Mouse (Mus musculus): ENCODE results near the gene Rufy2. TPM values are rescaled to one million over a fixed set of nuclear protein-coding genes. Genes with fewer than 3 reads are reported as not detected.

Gene Rufy2
- polyA plus RNA-seq, 1 experiment from 2014 or later: 38.6 TPM

GRCm38 (mm10) chr10:62971821-62972220 lies 8.2 kb upstream of the Rufy2 start:
- Histone ChIP-seq H3K27ac (ENCODE audit: low read depth, low read length) (no peak overlapping the region), H3K4me3 (ENCODE audit: low read depth, low read length) (no peak overlapping the region), H3K36me3 (ENCODE audit: control insufficient read depth, insufficient read depth, low read length) (peaks cover 50% of the 10 kb centered on the region), H3K4me1 (ENCODE audit: control insufficient read depth, insufficient read depth, low read length) (no peaks in the 10 kb centered on the region), H3K9ac (ENCODE audit: low read length) (no peak overlapping the region), H3K9me3 (replicated peaks; ENCODE audit: control insufficient read depth, low read length) (no peaks in the 10 kb centered on the region), H3K4me2 (ENCODE audit: low read length) (no peak overlapping the region), H3K27me3 (replicated peaks; ENCODE audit: control insufficient read depth, insufficient read depth, low read length) (no peaks in the 10 kb centered on the region)
- 65% methylated on average over 16 of the region's 16 CpGs for WGBS
- ATAC-seq (no peak), DNase-seq (ENCODE audit: low spot score) (no peak)

DNA sequence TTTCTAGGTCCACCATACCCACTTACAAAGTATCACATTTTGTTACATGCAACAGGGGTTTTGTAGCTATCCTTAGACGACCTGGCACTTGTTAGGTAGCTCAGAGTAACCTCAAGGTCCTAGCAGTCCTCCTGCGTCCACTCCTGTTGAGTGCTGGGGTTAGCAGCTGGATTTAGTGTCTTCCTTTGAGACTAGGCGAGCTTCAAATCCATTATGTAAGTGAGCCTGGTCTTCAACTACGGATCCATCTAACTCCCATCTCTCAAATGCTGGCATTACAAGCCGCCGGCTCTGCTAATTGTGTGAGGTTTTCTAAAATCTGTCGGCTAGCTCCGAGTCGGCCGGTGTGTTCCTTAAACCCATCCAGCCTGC lies 370 bp upstream of the Rufy2 start:
- DNase-seq (ENCODE audit: low spot score): no peak
- H3K9ac ChIP-seq (ENCODE audit: low read length): peak overlapping the region; percentile 96
- ATAC-seq: no peak
- peaks cover 13% of the 10 kb centered on the region for H3K36me3 ChIP-seq (ENCODE audit: control insufficient read depth, insufficient read depth, low read length)
- H3K4me2 ChIP-seq (ENCODE audit: low read length): peak overlapping the region; percentile 63
- H3K27me3 ChIP-seq (replicated peaks; ENCODE audit: control insufficient read depth, insufficient read depth, low read length): no peaks in the 10 kb centered on the region
- H3K4me3 ChIP-seq (ENCODE audit: low read depth, low read length): peak overlapping the region; percentile 97
- H3K27ac ChIP-seq (ENCODE audit: low read depth, low read length): peak overlapping the region; percentile 82; the same call in 1 of the 2 replicates
- H3K9me3 ChIP-seq (replicated peaks; ENCODE audit: control insufficient read depth, low read length): no peaks in the 10 kb centered on the region
- peaks cover 5% of the 10 kb centered on the region; the same call in 1 of the 2 replicates for H3K4me1 ChIP-seq (ENCODE audit: control insufficient read depth, insufficient read depth, low read length)
- 6% methylated on average over 10 of the region's 10 CpGs for WGBS

DNA sequence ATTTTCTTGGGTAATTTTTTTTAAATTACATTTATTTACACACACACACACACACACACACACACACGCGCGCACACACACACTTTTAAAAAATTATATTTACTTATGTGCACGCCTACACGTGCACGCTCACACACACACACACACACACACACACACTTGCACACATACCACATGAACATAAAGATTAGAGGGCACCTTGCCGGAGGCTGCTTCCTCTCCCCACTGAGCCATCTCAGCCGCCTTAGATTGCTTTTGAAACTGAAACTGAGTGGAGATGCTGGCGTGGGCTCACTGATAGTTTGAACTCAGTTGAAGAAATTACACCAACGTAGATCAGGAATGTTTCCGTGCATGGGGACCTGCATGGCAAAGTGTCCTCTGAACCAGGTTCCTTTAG lies 4.0 kb downstream of the Rufy2 start:
- Histone ChIP-seq H3K4me3 (ENCODE audit: low read depth, low read length) (no peak overlapping the region), H3K4me1 (ENCODE audit: control insufficient read depth, insufficient read depth, low read length) (peaks cover 5% of the 10 kb centered on the region; the same call in 1 of the 2 replicates), H3K4me2 (ENCODE audit: low read length) (no peak overlapping the region), H3K27me3 (replicated peaks; ENCODE audit: control insufficient read depth, insufficient read depth, low read length) (no peaks in the 10 kb centered on the region), H3K36me3 (ENCODE audit: control insufficient read depth, insufficient read depth, low read length) (peaks cover 40% of the 10 kb centered on the region), H3K27ac (ENCODE audit: low read depth, low read length) (no peak overlapping the region), H3K9ac (ENCODE audit: low read length) (no peak overlapping the region), H3K9me3 (replicated peaks; ENCODE audit: control insufficient read depth, low read length) (no peaks in the 10 kb centered on the region)
- ATAC-seq: no peak
- no peak for DNase-seq (ENCODE audit: low spot score)
- 93% methylated on average over 11 of the region's 11 CpGs for WGBS

DNA sequence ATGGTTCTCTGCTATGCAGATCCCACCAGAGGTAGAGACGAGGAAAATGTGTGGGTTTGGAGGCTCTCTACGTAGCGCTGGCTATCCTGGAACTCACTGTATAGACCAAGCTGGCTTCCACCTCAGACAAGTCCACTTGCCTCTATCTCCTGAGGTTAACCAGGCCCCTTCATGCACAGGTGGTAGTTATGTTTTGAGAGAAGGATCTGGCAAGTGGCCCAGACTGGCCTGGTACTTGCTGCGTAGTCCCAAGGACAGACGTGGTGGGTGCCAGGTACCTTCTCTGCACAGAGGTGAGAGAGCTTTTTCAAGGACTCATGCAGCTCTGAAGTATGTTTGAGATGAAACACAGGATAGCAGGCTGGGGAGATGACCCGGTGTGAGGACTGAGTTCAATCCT lies 4.5 kb downstream of the Rufy2 start:
- H3K27ac ChIP-seq (ENCODE audit: low read depth, low read length): no peak overlapping the region
- ATAC-seq (no peak), DNase-seq (ENCODE audit: low spot score) (no peak)
- peaks cover 44% of the 10 kb centered on the region for H3K36me3 ChIP-seq (ENCODE audit: control insufficient read depth, insufficient read depth, low read length)
- H3K4me1 ChIP-seq (ENCODE audit: control insufficient read depth, insufficient read depth, low read length): peaks cover 5% of the 10 kb centered on the region; the same call in 1 of the 2 replicates
- H3K27me3 ChIP-seq (replicated peaks; ENCODE audit: control insufficient read depth, insufficient read depth, low read length): no peaks in the 10 kb centered on the region
- WGBS: 91% methylated on average over 6 of the region's 6 CpGs
- no peaks in the 10 kb centered on the region for H3K9me3 ChIP-seq (replicated peaks; ENCODE audit: control insufficient read depth, low read length)
- H3K4me2 ChIP-seq (ENCODE audit: low read length): no peak overlapping the region
- no peak overlapping the region for H3K4me3 ChIP-seq (ENCODE audit: low read depth, low read length)
- H3K9ac ChIP-seq (ENCODE audit: low read length): no peak overlapping the region

DNA sequence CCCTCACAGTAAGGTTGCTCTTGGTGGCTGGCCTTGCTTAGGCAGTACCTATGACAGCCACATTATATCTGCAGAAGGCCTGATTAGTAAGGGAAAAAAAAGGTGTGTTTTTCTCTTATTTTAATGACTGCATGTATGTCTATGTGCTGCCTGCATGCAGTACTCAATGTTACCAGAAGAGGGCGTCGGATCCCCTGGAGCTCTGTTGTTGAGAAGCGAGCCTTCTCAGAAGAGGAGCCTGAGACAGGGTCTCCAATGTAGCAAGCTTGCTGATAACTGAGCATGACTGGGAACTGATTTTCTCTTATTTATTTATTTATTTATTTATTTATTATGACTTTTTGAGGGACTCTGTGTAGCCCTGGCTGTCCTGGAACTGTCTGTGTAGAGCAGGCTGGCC lies 7.3 kb downstream of the Rufy2 start:
- no peak overlapping the region for H3K27ac ChIP-seq (ENCODE audit: low read depth, low read length)
- no peaks in the 10 kb centered on the region for H3K27me3 ChIP-seq (replicated peaks; ENCODE audit: control insufficient read depth, insufficient read depth, low read length)
- no peaks in the 10 kb centered on the region for H3K4me1 ChIP-seq (ENCODE audit: control insufficient read depth, insufficient read depth, low read length)
- no peaks in the 10 kb centered on the region for H3K9me3 ChIP-seq (replicated peaks; ENCODE audit: control insufficient read depth, low read length)
- H3K4me2 ChIP-seq (ENCODE audit: low read length): no peak overlapping the region
- H3K9ac ChIP-seq (ENCODE audit: low read length): no peak overlapping the region
- WGBS: 24% methylated on average over 3 of the region's 3 CpGs
- no peak overlapping the region for H3K4me3 ChIP-seq (ENCODE audit: low read depth, low read length)
- ATAC-seq (peak; percentile 2; the same call in 1 of the 2 replicates), DNase-seq (ENCODE audit: low spot score) (peak; percentile 40)
- H3K36me3 ChIP-seq (ENCODE audit: control insufficient read depth, insufficient read depth, low read length): peaks cover 72% of the 10 kb centered on the region

- no peak overlapping the region for H3K27ac ChIP-seq (ENCODE audit: low read depth, low read length)
Observed at GRCm38 (mm10) chr10:62990636-62991035, 10.6 kb downstream of the Rufy2 start.

DNA sequence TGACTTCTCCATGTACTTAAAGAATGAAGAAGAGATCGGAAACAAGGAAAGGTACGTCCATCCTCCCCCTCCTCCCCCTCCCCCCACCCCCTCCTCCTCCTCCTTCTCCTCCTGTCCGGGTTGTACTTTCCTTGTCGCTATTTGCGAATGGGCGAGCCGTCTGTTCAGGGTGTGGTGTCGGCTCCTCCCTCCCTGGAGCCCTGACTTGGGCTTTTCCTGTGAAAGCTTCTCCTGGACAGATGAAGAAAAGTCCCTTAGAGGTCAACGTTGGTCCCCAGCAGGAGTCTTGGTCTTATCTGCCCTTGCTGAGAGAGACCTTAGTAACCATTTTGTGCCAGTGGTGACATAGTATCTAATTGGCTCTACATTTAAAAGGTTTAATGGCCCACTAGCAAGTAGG lies 14.0 kb downstream of the Rufy2 start:
- Histone ChIP-seq H3K36me3 (ENCODE audit: control insufficient read depth, insufficient read depth, low read length) (peaks cover 94% of the 10 kb centered on the region), H3K27ac (ENCODE audit: low read depth, low read length) (no peak overlapping the region), H3K4me2 (ENCODE audit: low read length) (no peak overlapping the region), H3K4me1 (ENCODE audit: control insufficient read depth, insufficient read depth, low read length) (no peaks in the 10 kb centered on the region), H3K4me3 (ENCODE audit: low read depth, low read length) (no peak overlapping the region), H3K9me3 (replicated peaks; ENCODE audit: control insufficient read depth, low read length) (no peaks in the 10 kb centered on the region), H3K9ac (ENCODE audit: low read length) (no peak overlapping the region), H3K27me3 (replicated peaks; ENCODE audit: control insufficient read depth, insufficient read depth, low read length) (no peaks in the 10 kb centered on the region)
- DNase-seq (ENCODE audit: low spot score) (no peak), ATAC-seq (no peak)
- WGBS: 88% methylated on average over 6 of the region's 9 CpGs

More at GRCm38 (mm10) chr10:62990636-62991035, 10.6 kb downstream of the Rufy2 start:
- no peak for DNase-seq (ENCODE audit: low spot score)
- Histone ChIP-seq H3K4me2 (ENCODE audit: low read length) (no peak overlapping the region), H3K9ac (ENCODE audit: low read length) (no peak overlapping the region), H3K4me1 (ENCODE audit: control insufficient read depth, insufficient read depth, low read length) (no peaks in the 10 kb centered on the region), H3K27me3 (replicated peaks; ENCODE audit: control insufficient read depth, insufficient read depth, low read length) (no peaks in the 10 kb centered on the region), H3K4me3 (ENCODE audit: low read depth, low read length) (no peak overlapping the region), H3K9me3 (replicated peaks; ENCODE audit: control insufficient read depth, low read length) (no peaks in the 10 kb centered on the region), H3K36me3 (ENCODE audit: control insufficient read depth, insufficient read depth, low read length) (peaks cover 81% of the 10 kb centered on the region)
- 94% methylated on average over 15 of the region's 15 CpGs for WGBS
- no peak for ATAC-seq

DNA sequence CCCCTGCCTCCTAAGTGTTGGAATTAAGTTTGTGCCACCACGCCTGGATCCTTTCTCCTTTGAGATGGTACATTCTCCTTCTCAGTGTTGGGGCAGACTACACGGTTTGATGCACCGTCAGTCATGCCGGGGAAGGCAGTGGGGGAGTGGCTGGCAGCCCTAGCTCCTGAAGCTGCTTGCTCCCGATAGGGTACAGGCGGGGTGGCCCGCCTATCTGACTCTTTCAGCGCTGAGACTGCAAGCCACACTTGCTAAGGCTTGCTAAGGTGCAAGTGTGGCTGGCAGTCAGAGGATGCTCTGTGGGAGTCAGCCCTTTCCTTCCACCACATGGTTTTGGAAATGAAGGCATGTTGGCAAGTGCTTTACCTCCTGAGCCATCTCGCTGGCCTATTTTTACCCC lies 20.6 kb downstream of the Rufy2 start:
- Histone ChIP-seq H3K36me3 (ENCODE audit: control insufficient read depth, insufficient read depth, low read length) (peaks cover 94% of the 10 kb centered on the region), H3K4me2 (ENCODE audit: low read length) (no peak overlapping the region), H3K27me3 (replicated peaks; ENCODE audit: control insufficient read depth, insufficient read depth, low read length) (no peaks in the 10 kb centered on the region), H3K4me1 (ENCODE audit: control insufficient read depth, insufficient read depth, low read length) (no peaks in the 10 kb centered on the region), H3K9ac (ENCODE audit: low read length) (no peak overlapping the region), H3K9me3 (replicated peaks; ENCODE audit: control insufficient read depth, low read length) (no peaks in the 10 kb centered on the region), H3K4me3 (ENCODE audit: low read depth, low read length) (no peak overlapping the region), H3K27ac (ENCODE audit: low read depth, low read length) (no peak overlapping the region)
- ATAC-seq (no peak), DNase-seq (ENCODE audit: low spot score) (no peak)
- WGBS: 68% methylated on average over 9 of the region's 9 CpGs

GRCm38 (mm10) chr10:63003252-63003651 lies 23.2 kb downstream of the Rufy2 start:
- Histone ChIP-seq H3K4me2 (ENCODE audit: low read length) (no peak overlapping the region), H3K4me1 (ENCODE audit: control insufficient read depth, insufficient read depth, low read length) (no peaks in the 10 kb centered on the region), H3K9me3 (replicated peaks; ENCODE audit: control insufficient read depth, low read length) (no peaks in the 10 kb centered on the region), H3K9ac (ENCODE audit: low read length) (no peak overlapping the region), H3K36me3 (ENCODE audit: control insufficient read depth, insufficient read depth, low read length) (peaks cover 92% of the 10 kb centered on the region), H3K27ac (ENCODE audit: low read depth, low read length) (no peak overlapping the region), H3K27me3 (replicated peaks; ENCODE audit: control insufficient read depth, insufficient read depth, low read length) (no peaks in the 10 kb centered on the region), H3K4me3 (ENCODE audit: low read depth, low read length) (no peak overlapping the region)
- DNase-seq (ENCODE audit: low spot score) (no peak), ATAC-seq (no peak)
- 73% methylated on average over 9 of the region's 9 CpGs for WGBS
